Mouse (Mus musculus) fibroblast of lung, adult 2 months (primary cell): Measurements from ENCODE around the gene Olfr1270.
"Not testable (repeated sequence)": the region's sequence is repeated elsewhere in the genome, so short reads cannot be mapped to it uniquely, and the experiment has no call there.

ENCODE experiments used
- DNase-seq: peaks from one replicate; pipeline ENCODE4 v3.0.0-alpha.2; 2011; ENCODE audit warnings: low read depth

Olfr1270 gene

GRCm38 (mm10) chr2:90152991-90153390, at the start of gene Olfr1270:
Gene Olfr1270 (minus strand): TSS chr2:90153091.
- DNase-seq = no peak

- DNase-seq = not testable (repeated sequence)
Measured at GRCm38 (mm10) chr2:90199606-90200005, 46.7 kb upstream of the Olfr1270 start.

GRCm38 (mm10) chr2:90195285-90195684, 42.4 kb upstream of the Olfr1270 start:
- DNase-seq = not testable (repeated sequence)

GRCm38 (mm10) chr2:90194750-90195149, 41.9 kb upstream of the Olfr1270 start:
- not testable (repeated sequence) for DNase-seq

- DNase-seq = not testable (repeated sequence)
Measured at GRCm38 (mm10) chr2:90187082-90187481, 34.2 kb upstream of the Olfr1270 start.

- not testable (repeated sequence) for DNase-seq
Measured at GRCm38 (mm10) chr2:90186082-90186481, 33.2 kb upstream of the Olfr1270 start.

- DNase-seq = no peak
Measured at GRCm38 (mm10) chr2:90153916-90154315, 1.0 kb upstream of the Olfr1270 start.

GRCm38 (mm10) chr2:90142196-90142595, 10.7 kb downstream of the Olfr1270 start, which contains the start of gene Olfr32:
Gene Olfr32 (minus strand): TSS chr2:90142296.
- no peak for DNase-seq

GRCm38 (mm10) chr2:90121312-90121711, 31.6 kb downstream of the Olfr1270 start, which contains the start of gene Olfr1269:
Gene Olfr1269 (minus strand): TSS chr2:90121412.
- no peak for DNase-seq
